In the genomic region with DNA sequence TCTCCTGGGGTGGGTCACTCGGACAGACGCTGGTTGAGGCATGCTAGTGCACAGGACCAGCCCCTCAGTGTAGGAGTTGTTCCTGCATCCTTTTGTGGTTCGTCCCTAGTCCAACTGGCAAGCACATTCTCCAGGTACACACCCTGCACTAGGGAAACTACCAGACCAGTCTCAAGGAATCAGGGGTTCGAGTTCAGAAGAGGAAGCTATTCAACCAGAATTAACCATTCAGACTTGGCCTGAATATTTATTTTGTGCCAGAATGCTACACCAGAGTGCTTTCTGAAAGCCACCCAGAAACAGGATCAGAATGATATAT, we compare ENCODE assay signal across 8 mouse cellular contexts. TPM values are rescaled to one million over a fixed set of nuclear protein-coding genes. Genes with fewer than 3 reads are reported as not detected.
DNase-seq lines count a peak whose midpoint lies in the region; ATAC-seq and TF ChIP-seq lines count a peak whose summit lies in the region.

No protein-coding gene starts in this region.

- H3K4me2 ChIP-seq in heart, embryonic 15.5 days, result peak overlapping the region; percentile 80
- H3K4me2 ChIP-seq in hindbrain, embryonic 11.5 days (replicated peaks; ENCODE audit: low read depth, low read length), result peak overlapping the region; percentile 88

- no peaks in the 10 kb centered on the region for H3K36me3 ChIP-seq in heart, embryonic 15.5 days
- peaks cover 47% of the 10 kb centered on the region for H3K36me3 ChIP-seq in G1E (replicated peaks)
- 0 out of 2 replicates have a peak, but pooled peaks cover 2% of the 10 kb centered on the region for H3K36me3 ChIP-seq in hindbrain, embryonic 11.5 days (ENCODE audit: control insufficient read depth, insufficient read depth, low read length)
- H3K36me3 ChIP-seq in midbrain, embryonic 10.5 days, result peaks cover 15% of the 10 kb centered on the region

- no peak for DNase-seq in heart, adult 8-10 months (ENCODE audit: low spot score)
- no peak for DNase-seq in G1E (ENCODE audit: low spot score)
- DNase-seq in hindbrain, embryonic 11.5 days (ENCODE audit: low spot score), result no peak
- no peak for DNase-seq in midbrain, embryonic 10.5 days (ENCODE audit: low spot score)
- DNase-seq in natural killer cell, adult 2 months (ENCODE audit: low spot score in 2 of 2), result no peak
- DNase-seq in frontal cortex, postnatal 36 days (ENCODE audit: low spot score in 2 of 2), result no peak

- H3K4me3 ChIP-seq in heart, embryonic 15.5 days, result peak overlapping the region; percentile 91
- peak overlapping the region; percentile 83 for H3K4me3 ChIP-seq in G1E (ENCODE audit: low read depth, low read length)
- H3K4me3 ChIP-seq in hindbrain, embryonic 11.5 days (ENCODE audit: low read depth, low read length), result peak overlapping the region; percentile 57
- H3K4me3 ChIP-seq in midbrain, embryonic 10.5 days, result peak overlapping the region; percentile 82

- no peak for ATAC-seq in heart, embryonic 15.5 days (replicated peaks; ENCODE audit: insufficient number of reproducible peaks, insufficient read depth, low FRiP score, low read depth)
- ATAC-seq in G1E (ENCODE audit: extremely low read depth, insufficient number of reproducible peaks, low FRiP score, poor library complexity, severe bottlenecking), result no peak
- ATAC-seq in hindbrain, embryonic 11.5 days (ENCODE audit: low FRiP score), result no peak
- no peak for ATAC-seq in granulocyte monocyte progenitor cell, adult 5-6 weeks (replicated peaks; ENCODE audit: poor library complexity, severe bottlenecking)

- H3K27me3 ChIP-seq in heart, embryonic 15.5 days, result no peaks in the 10 kb centered on the region
- no peaks in the 10 kb centered on the region for H3K27me3 ChIP-seq in G1E (ENCODE audit: insufficient read depth, low read length)
- no peaks in the 10 kb centered on the region for H3K27me3 ChIP-seq in hindbrain, embryonic 11.5 days (ENCODE audit: control insufficient read depth, insufficient read depth, low read length)
- H3K27me3 ChIP-seq in midbrain, embryonic 10.5 days (ENCODE audit: low read depth, poor library complexity, severe bottlenecking), result peaks cover 8% of the 10 kb centered on the region; the same call in 1 of the 2 replicates

- H3K4me1 ChIP-seq in heart, embryonic 15.5 days (replicated peaks), result peaks cover 6% of the 10 kb centered on the region; the same call in 1 of the 2 replicates
- H3K4me1 ChIP-seq in G1E (ENCODE audit: insufficient read depth, low read depth, low read length), result peaks cover 36% of the 10 kb centered on the region
- no peaks in the 10 kb centered on the region for H3K4me1 ChIP-seq in hindbrain, embryonic 11.5 days (replicated peaks; ENCODE audit: control insufficient read depth, insufficient read depth, low read length)
- peaks cover 23% of the 10 kb centered on the region for H3K4me1 ChIP-seq in midbrain, embryonic 10.5 days

- no peak for TF ChIP-seq CTCF in G1E (IDR thresholded peaks at IDR 0.05; ENCODE audit: low read depth, low read length)

- no peaks in the 10 kb centered on the region for H3K9me3 ChIP-seq in heart, embryonic 15.5 days (replicated peaks)
- H3K9me3 ChIP-seq in G1E (replicated peaks), result no peaks in the 10 kb centered on the region
- H3K9me3 ChIP-seq in hindbrain, embryonic 11.5 days (ENCODE audit: control insufficient read depth, low read length), result no peaks in the 10 kb centered on the region
- H3K9me3 ChIP-seq in midbrain, embryonic 10.5 days (replicated peaks), result no peaks in the 10 kb centered on the region

- peak overlapping the region; percentile 81 for H3K9ac ChIP-seq in heart, embryonic 15.5 days
- peak overlapping the region; percentile 62 for H3K9ac ChIP-seq in hindbrain, embryonic 11.5 days (ENCODE audit: low read depth, low read length)

- H3K27ac ChIP-seq in heart, embryonic 15.5 days, result peak overlapping the region; percentile 71
- no peak overlapping the region for H3K27ac ChIP-seq in hindbrain, embryonic 11.5 days (ENCODE audit: low read depth, low read length)
- peak overlapping the region; percentile 86 for H3K27ac ChIP-seq in midbrain, embryonic 10.5 days (replicated peaks)

- WGBS in heart, embryonic 15.5 days, result 9% methylated on average over 4 of the region's 4 CpGs
- WGBS in hindbrain, embryonic 11.5 days, result 9% methylated on average over 4 of the region's 4 CpGs
- WGBS in midbrain, embryonic 10.5 days, result 14% methylated on average over 4 of the region's 4 CpGs

RNA-seq across cellular contexts. Expression of a gene that starts 0.3 kb away (rescaled TPM):
- polyA plus RNA-seq in heart, embryonic 15.5 days (2015; fragmentation: Nextera tagmentation; extraction: Ambion mirVana), result 14.0 and 16.9 TPM in 2 replicates
- 10 to 100 TPM in 1 of 4 experiments, 1 to 10 TPM in 3; 6.7 to 11.7 (median 7.7) TPM for total RNA-seq in heart, adult 8-10 months (2022)
- total RNA-seq in G1E (2014; fragmentation: Nextera tagmentation) (21.7 and 24.5 TPM in 2 replicates), G1E (2017) (11.0 and 12.8 TPM in 2 replicates)
- polyA plus RNA-seq in G1E (2012), result 7.1 and 8.2 TPM in 2 replicates
- polyA plus RNA-seq in hindbrain, embryonic 11.5 days (2014; fragmentation: Nextera tagmentation; extraction: Ambion mirVana), result 15.8 and 18.7 TPM in 2 replicates
- 22.2 and 23.6 TPM in 2 replicates for polyA plus RNA-seq in midbrain, embryonic 10.5 days (2016; fragmentation: Nextera tagmentation; extraction: Ambion mirVana)
- total RNA-seq in granulocyte monocyte progenitor cell, adult 5-6 weeks (2014; fragmentation: Nextera tagmentation), result 73.4 and 78.4 TPM in 2 replicates
- total RNA-seq in granulocyte monocyte progenitor cell, adult 5-6 weeks (2017), result 51.1 and 56.5 TPM in 2 replicates

RNA-seq across cellular contexts. Expression of a gene that starts 37.4 kb away (rescaled TPM):
- 26.7 and 28.4 TPM in 2 replicates for polyA plus RNA-seq in heart, embryonic 15.5 days (2015; fragmentation: Nextera tagmentation; extraction: Ambion mirVana)
- total RNA-seq in heart, adult 8-10 months (2022), result 10 to 100 TPM; 27.2 to 33.0 (median 29.3) TPM
- total RNA-seq in G1E (2014; fragmentation: Nextera tagmentation) (48.4 and 54.9 TPM in 2 replicates), G1E (2017) (77.6 and 94.1 TPM in 2 replicates)
- 13.8 and 14.3 TPM in 2 replicates for polyA plus RNA-seq in G1E (2012)
- polyA plus RNA-seq in hindbrain, embryonic 11.5 days (2014; fragmentation: Nextera tagmentation; extraction: Ambion mirVana), result 58.7 and 61.0 TPM in 2 replicates
- polyA plus RNA-seq in midbrain, embryonic 10.5 days (2016; fragmentation: Nextera tagmentation; extraction: Ambion mirVana), result 47.8 and 51.2 TPM in 2 replicates
- total RNA-seq in granulocyte monocyte progenitor cell, adult 5-6 weeks (2014; fragmentation: Nextera tagmentation), result 45.7 and 60.9 TPM in 2 replicates
- 69.8 and 71.6 TPM in 2 replicates for total RNA-seq in granulocyte monocyte progenitor cell, adult 5-6 weeks (2017)

RNA-seq across cellular contexts. Expression of a gene that starts 40.9 kb away (rescaled TPM):
- polyA plus RNA-seq in heart, embryonic 15.5 days (2015; fragmentation: Nextera tagmentation; extraction: Ambion mirVana), result 0.20 TPM in 1 of 2 replicates, not detected in the other
- not detected for total RNA-seq in heart, adult 8-10 months (2022)
- total RNA-seq in G1E (2014; fragmentation: Nextera tagmentation), result not detected in 2 replicates
- total RNA-seq in G1E (2017), result 0.11 and 0.12 TPM in 2 replicates
- not detected in 2 replicates for polyA plus RNA-seq in G1E (2012)
- polyA plus RNA-seq in hindbrain, embryonic 11.5 days (2014; fragmentation: Nextera tagmentation; extraction: Ambion mirVana), result not detected in 2 replicates
- polyA plus RNA-seq in midbrain, embryonic 10.5 days (2016; fragmentation: Nextera tagmentation; extraction: Ambion mirVana), result not detected in 2 replicates
- not detected in 2 replicates for total RNA-seq in granulocyte monocyte progenitor cell, adult 5-6 weeks (2014; fragmentation: Nextera tagmentation)
- not detected in 2 replicates for total RNA-seq in granulocyte monocyte progenitor cell, adult 5-6 weeks (2017)
